Mouse (Mus musculus): Measurements from ENCODE around the gene Sulf2.

DNA sequence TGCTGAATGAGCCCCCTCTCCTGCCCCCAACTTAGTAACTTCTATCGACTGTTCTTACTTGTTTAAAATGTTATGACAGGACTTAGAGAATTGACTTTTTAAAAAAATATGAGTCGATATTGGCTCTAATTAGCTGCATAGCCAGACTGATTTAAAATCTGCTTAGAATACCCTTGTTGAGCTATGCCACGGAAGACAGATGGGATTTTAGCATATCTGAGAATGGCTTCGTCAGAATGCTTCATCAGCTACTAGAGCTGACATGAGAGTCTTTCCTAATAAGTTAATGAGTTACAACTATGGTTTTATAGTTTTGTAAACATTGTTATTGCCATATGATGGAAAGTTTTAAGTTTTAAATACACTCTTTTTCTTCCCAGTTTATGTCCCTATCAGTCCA lies 130.8 kb downstream of the Sulf2 start:
- TF ChIP-seq POLR2A (IDR thresholded peaks at IDR 0.05; ENCODE audit: control insufficient read depth, low read depth, low read length) (no peak), CTCF (IDR thresholded peaks at IDR 0.05; ENCODE audit: control insufficient read depth, insufficient read depth, insufficient replicate concordance, low read depth, low read length) (no peak)
